27 mouse cellular contexts compared by ENCODE assay signal in the genomic region with DNA sequence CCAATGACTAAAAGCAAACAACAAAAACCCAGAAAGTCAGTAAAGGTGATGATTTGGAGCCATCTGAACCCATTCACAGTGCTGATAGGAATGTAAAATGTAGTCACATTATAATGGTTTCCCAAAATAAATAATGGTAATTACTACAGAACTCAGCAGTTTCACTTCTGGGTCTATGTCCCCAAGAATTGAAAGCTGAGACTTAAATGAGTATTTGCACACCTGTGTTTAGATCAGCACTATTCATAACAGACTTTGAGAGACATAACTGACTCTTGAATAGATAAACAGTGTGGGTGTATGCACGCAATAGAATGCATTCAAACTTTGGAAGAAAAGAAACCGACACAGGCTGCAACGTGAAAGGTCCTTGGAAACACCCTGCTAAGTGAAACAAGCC. TPM values are rescaled to one million over a fixed set of nuclear protein-coding genes. Genes with fewer than 3 reads are reported as not detected.
A peak's percentile ranks its signal among the peaks of the same experiment; 100 is the strongest.
DNase-seq lines count a peak whose midpoint lies in the region; ATAC-seq and TF ChIP-seq lines count a peak whose summit lies in the region.
"Had no signal": no experiment of that assay in that cellular context is flagged by ENCODE, and none has a peak within 500 bp of the region (broad histone marks: within the 10 kb centered on the region; RNA-seq: fewer than 3 reads in every experiment).

No protein-coding gene starts in this region.

- dilution Hi-C loops in CH12.LX (cut with MboI; ENCODE audit: extremely low pct_ligation_motif_present, extremely low pct_unique_long_range_greater_than_20kb, low sequenced_read_pairs): no loop called here

- H3K9ac ChIP-seq in liver, adult 2 months (ENCODE audit: low read depth, low read length): no peak overlapping the region
- H3K9ac ChIP-seq in liver, postnatal 0 days (replicated peaks): no peak overlapping the region
- no peak overlapping the region for H3K9ac ChIP-seq in lung, embryonic 15.5 days
- no peak overlapping the region for H3K9ac ChIP-seq in CH12.LX (ENCODE audit: insufficient read depth, low read depth)
- H3K9ac ChIP-seq in hindbrain, embryonic 16.5 days (ENCODE audit: low read depth, low read length): no peak overlapping the region

- no peaks in the 10 kb centered on the region for H3K36me3 ChIP-seq in liver, adult 2 months (ENCODE audit: control insufficient read depth, insufficient read depth, low read length)
- H3K36me3 ChIP-seq in liver, postnatal 0 days (replicated peaks; ENCODE audit: insufficient read depth, low read length): no peaks in the 10 kb centered on the region
- H3K36me3 ChIP-seq in lung, embryonic 15.5 days: no peaks in the 10 kb centered on the region
- no peaks in the 10 kb centered on the region for H3K36me3 ChIP-seq in CH12.LX (replicated peaks in 1 of 2; ENCODE audit: control insufficient read depth in 1 of 2, insufficient read depth in 1 of 2, low read length in 1 of 2)
- no peaks in the 10 kb centered on the region for H3K36me3 ChIP-seq in hindbrain, embryonic 16.5 days (ENCODE audit: control insufficient read depth, insufficient read depth, low read length)
- H3K36me3 ChIP-seq: G1E had no signal

- no peak for DNase-seq in liver, adult 2 months (ENCODE audit: extremely low read depth, low read depth, low spot score)
- DNase-seq in liver, postnatal 0 days: no peak
- no peak for DNase-seq in lung, postnatal 4 days
- peak; percentile 48 for DNase-seq in CH12.LX (ENCODE audit: extremely low read depth)
- peak; percentile 23 for DNase-seq in induced T-regulatory cell, adult 2 months (ENCODE audit: low read depth)
- DNase-seq in gastrocnemius, postnatal 36 days: no peak
- DNase-seq: adrenal gland, adult 2 months; adrenal gland, adult 8-10 months; adrenal gland, postnatal 10 days; adrenal gland, postnatal 14 days; adrenal gland, postnatal 25 days; adrenal gland, postnatal 36 days; B cell, adult 2 months; cerebellum, adult 11 months; cerebellum, adult 11-12 months; cerebellum, adult 18-20 months had no signal

- H3K27me3 ChIP-seq in liver, adult 2 months (ENCODE audit: control insufficient read depth, insufficient read depth, low read length): no peaks in the 10 kb centered on the region
- no peaks in the 10 kb centered on the region for H3K27me3 ChIP-seq in liver, postnatal 0 days (ENCODE audit: insufficient read depth, low read length)
- H3K27me3 ChIP-seq in lung, embryonic 15.5 days: no peaks in the 10 kb centered on the region
- no peaks in the 10 kb centered on the region for H3K27me3 ChIP-seq in CH12.LX (replicated peaks)
- H3K27me3 ChIP-seq in hindbrain, embryonic 16.5 days (replicated peaks; ENCODE audit: control insufficient read depth, insufficient read depth, low read length): no peaks in the 10 kb centered on the region
- H3K27me3 ChIP-seq: Patski had no signal

- no peak for ATAC-seq in liver, postnatal 0 days
- no peak for ATAC-seq in lung, embryonic 15.5 days (ENCODE audit: borderline replicate concordance, extremely low read depth, low FRiP score, low TSS enrichment)
- ATAC-seq in hindbrain, embryonic 16.5 days: no peak
- ATAC-seq: activated CD4-positive, CD25-positive, alpha-beta regulatory T cell, adult 4 months; CD4-positive, CD25-positive, alpha-beta regulatory T cell, adult 4 months; Patski had no signal

- no peak for TF ChIP-seq EP300 in liver, postnatal 0 days (IDR thresholded peaks at IDR 0.05; ENCODE audit: low read depth)
- peak; percentile 87 for TF ChIP-seq EP300 in CH12.LX (IDR thresholded peaks at IDR 0.05; ENCODE audit: low read length)

- H3K79me2 ChIP-seq in liver, adult 2 months (ENCODE audit: control insufficient read depth, insufficient read depth, low read length): no peaks in the 10 kb centered on the region
- H3K79me2 ChIP-seq in CH12.LX (replicated peaks; ENCODE audit: control insufficient read depth, extremely low read depth, insufficient read depth, poor library complexity, severe bottlenecking): no peaks in the 10 kb centered on the region

- H3K4me2 ChIP-seq in liver, postnatal 0 days (ENCODE audit: low read depth, low read length): no peak overlapping the region
- H3K4me2 ChIP-seq in lung, embryonic 15.5 days: no peak overlapping the region
- H3K4me2 ChIP-seq in CH12.LX (ENCODE audit: insufficient read depth, low read depth, poor library complexity, severe bottlenecking): peak overlapping the region; percentile 50; the same call in 1 of the 2 replicates
- H3K4me2 ChIP-seq in hindbrain, embryonic 16.5 days (ENCODE audit: low read length): no peak overlapping the region

- peaks cover 14% of the 10 kb centered on the region for H3K4me1 ChIP-seq in liver, adult 2 months (ENCODE audit: control insufficient read depth, insufficient read depth, low read length)
- H3K4me1 ChIP-seq in liver, postnatal 0 days (ENCODE audit: insufficient read depth): no peaks in the 10 kb centered on the region; the same call in 1 of the 2 replicates
- H3K4me1 ChIP-seq in lung, embryonic 15.5 days: no peaks in the 10 kb centered on the region
- peaks cover 14 to 32% of the 10 kb centered on the region in 2 experiments for H3K4me1 ChIP-seq in CH12.LX (ENCODE audit: control insufficient read depth in 1 of 2, insufficient read depth in 2 of 2)
- H3K4me1 ChIP-seq in hindbrain, embryonic 16.5 days (ENCODE audit: control insufficient read depth, insufficient read depth, low read depth, low read length): no peaks in the 10 kb centered on the region

- TF ChIP-seq CTCF in liver, adult 2 months (IDR thresholded peaks at IDR 0.05; ENCODE audit: low read depth, low read length): no peak
- TF ChIP-seq CTCF in liver, postnatal 0 days (IDR thresholded peaks at IDR 0.05; ENCODE audit: low read depth): no peak
- TF ChIP-seq CTCF in CH12.LX (conservative IDR thresholded peaks at IDR 0.05 in 1 of 2, IDR thresholded peaks at IDR 0.05 in 1 of 2; ENCODE audit: low read depth in 2 of 2, low read length in 2 of 2): no peak

- WGBS in liver, adult 2 months: 17% methylated on average over 3 of the region's 3 CpGs
- 72% methylated on average over 3 of the region's 3 CpGs for WGBS in liver, postnatal 0 days (ENCODE audit: insufficient replicate concordance)
- WGBS in lung, embryonic 15.5 days: 68% methylated on average over 3 of the region's 3 CpGs
- 70% methylated on average over 3 of the region's 3 CpGs for WGBS in hindbrain, embryonic 16.5 days

- H3K27ac ChIP-seq in liver, adult 2 months (replicated peaks; ENCODE audit: insufficient read depth, low read depth, low read length): peak overlapping the region; percentile 17; the same call in 1 of the 2 replicates
- no peak overlapping the region for H3K27ac ChIP-seq in liver, postnatal 0 days (ENCODE audit: low read depth)
- 0 out of 2 replicates have a peak overlapping the region, but pooled peaks have one; percentile 4 for H3K27ac ChIP-seq in lung, embryonic 15.5 days
- no peak overlapping the region for H3K27ac ChIP-seq in CH12.LX (ENCODE audit: insufficient read depth, low read depth)
- H3K27ac ChIP-seq in hindbrain, embryonic 16.5 days (ENCODE audit: low read depth, low read length): no peak overlapping the region

- no peak for TF ChIP-seq POLR2A in liver, adult 2 months (IDR thresholded peaks at IDR 0.05; ENCODE audit: extremely low read depth, insufficient read depth, low read length)
- TF ChIP-seq POLR2A in CH12.LX (IDR thresholded peaks at IDR 0.05; ENCODE audit: low read depth, low read length): no peak

- H3K4me3 ChIP-seq in liver, adult 2 months (ENCODE audit: insufficient read depth, low read depth, low read length): no peak overlapping the region
- no peak overlapping the region for H3K4me3 ChIP-seq in liver, postnatal 0 days (ENCODE audit: low read depth, low read length)
- no peak overlapping the region for H3K4me3 ChIP-seq in lung, embryonic 15.5 days
- H3K4me3 ChIP-seq in CH12.LX (replicated peaks in 1 of 3; ENCODE audit: low read depth in 2 of 3, low read length in 2 of 3, poor library complexity in 1 of 3): no peak overlapping the region
- H3K4me3 ChIP-seq in hindbrain, embryonic 16.5 days (ENCODE audit: low read length): no peak overlapping the region

- in situ Hi-C loops in CH12.LX (cut with MboI; ENCODE audit: low pct_ligation_motif_present, low pct_unique_long_range_greater_than_20kb, low sequenced_read_pairs): no loop called here

- TF ChIP-seq RAD21 in CH12.LX (IDR thresholded peaks at IDR 0.05; ENCODE audit: low read depth, low read length): no peak

- intact Hi-C loops in gastrocnemius, postnatal 36 days (cut with DNase I): no loop called here

- no peaks in the 10 kb centered on the region for H3K9me3 ChIP-seq in liver, postnatal 0 days (ENCODE audit: low read length)
- H3K9me3 ChIP-seq in lung, embryonic 15.5 days: no peaks in the 10 kb centered on the region
- H3K9me3 ChIP-seq in CH12.LX (replicated peaks; ENCODE audit: low read length): no peaks in the 10 kb centered on the region
- H3K9me3 ChIP-seq in hindbrain, embryonic 16.5 days (ENCODE audit: control insufficient read depth, low read length): no peaks in the 10 kb centered on the region
- H3K9me3 ChIP-seq: G1E had no signal

TF ChIP-seq in CH12.LX, 34 proteins besides CTCF, POLR2A, EP300 and RAD21 (continues in another document):
- TF ChIP-seq USF2 (conservative IDR thresholded peaks at IDR 0.05; ENCODE audit: low read depth, low read length) (no peak), ELF1 (IDR thresholded peaks at IDR 0.05; ENCODE audit: low read depth, low read length) (no peak), JUN (IDR thresholded peaks at IDR 0.05; ENCODE audit: insufficient read depth, low read depth, low read length) (peak; percentile 64), RCOR1 (conservative IDR thresholded peaks at IDR 0.05; ENCODE audit: low read depth, low read length) (0 out of 2 replicates have a peak, but pooled peaks have one; percentile 42), SMC3 (IDR thresholded peaks at IDR 0.05; ENCODE audit: low read depth, low read length) (0 out of 2 replicates have a peak, but pooled peaks have one; percentile 4), SIN3A (IDR thresholded peaks at IDR 0.05; ENCODE audit: low read length) (no peak), GABPA (IDR thresholded peaks at IDR 0.05; ENCODE audit: insufficient replicate concordance, low read depth, low read length) (no peak), USF1 (IDR thresholded peaks at IDR 0.05; ENCODE audit: low read depth, low read length) (no peak), MYC (IDR thresholded peaks at IDR 0.05; ENCODE audit: low read depth, low read length) (no peak), NRF1 (IDR thresholded peaks at IDR 0.05; ENCODE audit: low read depth, low read length) (no peak), ZKSCAN1 (IDR thresholded peaks at IDR 0.05; ENCODE audit: borderline replicate concordance, low read depth, low read length) (no peak)

RNA-seq across cellular contexts. Expression of a gene that starts 4.0 kb away (rescaled TPM):
- 24.2 and 31.1 TPM in 2 replicates for total RNA-seq in liver, adult 2 months (2014; rRNA removed)
- 4.6 and 7.3 TPM in 2 replicates for polyA plus RNA-seq in liver, adult 2 months (2012; rRNA removed)
- polyA plus RNA-seq in liver, postnatal 0 days (2015; fragmentation: Nextera tagmentation; extraction: Ambion mirVana): 1.2 and 1.4 TPM in 2 replicates
- not detected in 2 replicates for polyA plus RNA-seq in lung, embryonic 15.5 days (2015; fragmentation: Nextera tagmentation; extraction: Ambion mirVana)
- total RNA-seq in CH12.LX (2012; rRNA removed) (not detected in 2 replicates), CH12.LX (2014; rRNA removed) (not detected in 2 replicates)
- not detected in 2 replicates for polyA plus RNA-seq in CH12.LX (2012; ENCODE audit: insufficient read length, low read depth)
- 1 to 10 TPM in 1 of 2 experiments, under 1 TPM in 1; 0.42 to 1.4 TPM for total RNA-seq in gastrocnemius, postnatal 36 days (2021)
- polyA plus RNA-seq in hindbrain, embryonic 16.5 days (2015; fragmentation: Nextera tagmentation; extraction: Ambion mirVana): not detected in 2 replicates
- total RNA-seq: adrenal gland, adult 18-20 months; adrenal gland, adult 2 months; adrenal gland, adult 8-10 months; adrenal gland, postnatal 25 days; adrenal gland, postnatal 36 days; ES-E14; MEL had no signal
- polyA plus RNA-seq: activated CD4-positive, CD25-positive, alpha-beta regulatory T cell, adult 4 months; adrenal gland, adult 2 months; brain, embryonic 14.5 days; C2C12; CD4-positive, CD25-positive, alpha-beta regulatory T cell, adult 4 months; G1E; Patski had no signal

Comparison
In these comparisons a context has a peak if more than half of its experiments do, and no peak if none do; other contexts are left out.
1. H3K27ac ChIP-seq: peak in liver, adult 2 months (single experiment) and lung, embryonic 15.5 days (single experiment); none in liver, postnatal 0 days (single experiment), CH12.LX (single experiment) and hindbrain, embryonic 16.5 days (single experiment).
2. DNase-seq: peak in CH12.LX (single experiment) and induced T-regulatory cell, adult 2 months (single experiment); none in liver, adult 2 months (single experiment), liver, postnatal 0 days (single experiment), lung, postnatal 4 days (0 of 2) and gastrocnemius, postnatal 36 days (0 of 2).